Mouse (Mus musculus) myocyte (in vitro differentiated cells): ENCODE data around the gene Rbbp4. TPM values are rescaled to one million over a fixed set of nuclear protein-coding genes. Genes with fewer than 3 reads are reported as not detected.
A peak's percentile ranks its signal among the peaks of the same experiment; 100 is the strongest.

Source experiments
- H3K27me3 ChIP-seq: one replicate; pipeline ENCODE4 v1.6.1; 2011; ENCODE audit not compliant: control insufficient read depth, insufficient read depth, insufficient read length
- H3K36me3 ChIP-seq: one replicate; pipeline ENCODE4 v1.6.1; 2011; ENCODE audit not compliant: control insufficient read depth, insufficient read depth
- H3K4me2 ChIP-seq: one replicate; pipeline ENCODE4 v1.6.1; 2011; ENCODE audit warnings: low read depth, control low read depth
- H3K4me3 ChIP-seq: one replicate; pipeline ENCODE4 v1.5.1; 2011; ENCODE audit warnings: mild to moderate bottlenecking, control low read depth, moderate library complexity
- H3K79me2 ChIP-seq: one replicate; pipeline ENCODE4 v1.6.1; 2011; ENCODE audit not compliant: control insufficient read depth, insufficient read depth
- H3ac ChIP-seq: one replicate; pipeline ENCODE4 v1.6.1; 2011; ENCODE audit not compliant: control insufficient read depth, insufficient read length
- CEBPB ChIP-seq: IDR thresholded peaks from 2 replicates; pipeline ENCODE4 v1.6.1; 2011; ENCODE audit warnings: mild to moderate bottlenecking, moderate library complexity; ENCODE audit not compliant: poor library complexity, insufficient read depth, severe bottlenecking
- E2F4 ChIP-seq: IDR thresholded peaks from one replicate; pipeline ENCODE4 v1.6.1; 2011; ENCODE audit warnings: mild to moderate bottlenecking, control low read depth, moderate library complexity; ENCODE audit not compliant: insufficient read depth
- MAX ChIP-seq: IDR thresholded peaks from one replicate; pipeline ENCODE4 v1.6.1; 2011; ENCODE audit warnings: low read depth, mild to moderate bottlenecking, control low read depth
- MYOD1 ChIP-seq, 3 experiments: IDR thresholded peaks; one replicate each; pipeline ENCODE4 v1.6.1; 2011; ENCODE audit warnings: control low read depth in 2 of 3, low read depth in 2 of 3, mild to moderate bottlenecking in 2 of 3, moderate library complexity in 1 of 3; ENCODE audit not compliant: insufficient read length in 2 of 3, control insufficient read depth in 1 of 3
- MYOG ChIP-seq, 3 experiments: IDR thresholded peaks; one replicate each; pipeline ENCODE4 v1.6.1; 2011; ENCODE audit warnings: control low read depth in 2 of 3, low read depth in 2 of 3, mild to moderate bottlenecking in 2 of 3; ENCODE audit not compliant: insufficient read length in 2 of 3, control insufficient read depth in 1 of 3, insufficient read depth in 1 of 3
- POLR2A ChIP-seq: IDR thresholded peaks from one replicate; pipeline ENCODE4 v1.6.1; 2011; ENCODE audit warnings: low read depth, mild to moderate bottlenecking, control low read depth, moderate library complexity; ENCODE audit not compliant: insufficient read length
- POLR2AphosphoS2 ChIP-seq: IDR thresholded peaks from one replicate; pipeline ENCODE4 v1.6.1; 2011; ENCODE audit warnings: low read depth, control low read depth; ENCODE audit not compliant: insufficient read length
- REST ChIP-seq: IDR thresholded peaks from one replicate; pipeline ENCODE4 v1.6.1; 2011; ENCODE audit warnings: mild to moderate bottlenecking, control low read depth, moderate library complexity; ENCODE audit not compliant: insufficient read depth, insufficient read length
- SRF ChIP-seq: IDR thresholded peaks from one replicate; pipeline ENCODE4 v1.6.1; 2011; ENCODE audit warnings: low read depth; ENCODE audit not compliant: control insufficient read depth, insufficient read length
- TCF12 ChIP-seq: IDR thresholded peaks from one replicate; pipeline ENCODE4 v1.6.1; 2011; ENCODE audit warnings: mild to moderate bottlenecking, control low read depth; ENCODE audit not compliant: poor library complexity, insufficient read depth, severe bottlenecking
- TCF3 ChIP-seq: IDR thresholded peaks from one replicate; pipeline ENCODE4 v1.6.1; 2011; ENCODE audit warnings: low read depth, control low read depth; ENCODE audit not compliant: insufficient read length
- USF1 ChIP-seq: IDR thresholded peaks from one replicate; pipeline ENCODE4 v1.6.1; 2011; ENCODE audit warnings: low read depth, mild to moderate bottlenecking, control low read depth, moderate library complexity
- polyA plus RNA-seq: library from polyadenylated mRNA; unstranded; fragments of >200 nt; fragmentation: generic; extraction: Trizol; gene quantifications from one replicate; pipeline ENCODE4 v1.2.1, GENCODE M21; 2012; ENCODE audit warnings: missing spikeins

Rbbp4 gene
- polyA plus RNA-seq, 1 experiment, result 137 TPM

- Histone ChIP-seq H3K36me3 (peaks cover 9% of the 10 kb centered on the region), H3K79me2 (peaks cover 93% of the 10 kb centered on the region), H3K4me3 (no peak overlapping the region), H3K27me3 (no peaks in the 10 kb centered on the region), H3K4me2 (no peak overlapping the region), H3ac (no peak overlapping the region)
- TF ChIP-seq E2F4, result no peak
Measured at GRCm38 (mm10) chr4:129292831-129293230, 42.3 kb downstream of the Rbbp4 start.

GRCm38 (mm10) chr4:129289671-129290070 lies 45.5 kb downstream of the Rbbp4 start:
- TF ChIP-seq TCF12 (no peak), SRF (no peak)
- H3K4me2 ChIP-seq, result peak overlapping the region; percentile 14

GRCm38 (mm10) chr4:129288067-129288466 lies 47.1 kb downstream of the Rbbp4 start:
- TF ChIP-seq CEBPB, result no peak
- TF ChIP-seq TCF12, result peak; percentile 81
- TF ChIP-seq POLR2A, result peak; percentile 31
- no peak for TF ChIP-seq SRF
- peak; percentile 31 for TF ChIP-seq USF1
- TF ChIP-seq MYOG (IDR thresholded peaks at IDR 0.05; ENCODE audit: control insufficient read depth in 1 of 3, insufficient read depth in 1 of 3, insufficient read length in 2 of 3, low read depth in 2 of 3), result peak; percentile 86 to 98 (median 93)
- peak; percentile 75 for TF ChIP-seq TCF3
- no peak for TF ChIP-seq POLR2AphosphoS2
- no peak for TF ChIP-seq REST
- TF ChIP-seq MYOD1 (IDR thresholded peaks at IDR 0.05; ENCODE audit: control insufficient read depth in 1 of 3, insufficient read length in 2 of 3, low read depth in 2 of 3), result peak; percentile 83 to 95 (median 88)
- no peak for TF ChIP-seq MAX
- TF ChIP-seq E2F4, result no peak
- no peaks in the 10 kb centered on the region for H3K27me3 ChIP-seq

More at GRCm38 (mm10) chr4:129289671-129290070, 45.5 kb downstream of the Rbbp4 start:
- H3K36me3 ChIP-seq, result no peaks in the 10 kb centered on the region
- H3K27me3 ChIP-seq, result no peaks in the 10 kb centered on the region
- H3K79me2 ChIP-seq, result peaks cover 64% of the 10 kb centered on the region
- H3ac ChIP-seq, result no peak overlapping the region
- H3K4me3 ChIP-seq, result no peak overlapping the region

GRCm38 (mm10) chr4:129287472-129287981 lies 47.6 kb downstream of the Rbbp4 start, which contains the start of gene Sync:
TSS of gene Sync (plus strand) at chr4:129287617.
- peak within 1 kb of the TSS; percentile 98 for H3K4me2 ChIP-seq
- peak within 1 kb of the TSS; percentile 47 for H3ac ChIP-seq
- no peaks in the 10 kb centered on the region for H3K27me3 ChIP-seq
- H3K36me3 ChIP-seq, result no peaks in the 10 kb centered on the region
- peaks cover 44% of the 10 kb centered on the region for H3K79me2 ChIP-seq
- TF ChIP-seq POLR2AphosphoS2 (no peak), MYOG (IDR thresholded peaks at IDR 0.05; ENCODE audit: control insufficient read depth in 1 of 3, insufficient read depth in 1 of 3, insufficient read length in 2 of 3, low read depth in 2 of 3) (peak in 2 of 3 experiments; percentile 64 to 88), E2F4 (no peak), MYOD1 (IDR thresholded peaks at IDR 0.05; ENCODE audit: control insufficient read depth in 1 of 3, insufficient read length in 2 of 3, low read depth in 2 of 3) (peak in 2 of 3 experiments; percentile 60 to 86), TCF3 (peak; percentile 63), USF1 (no peak), TCF12 (peak; percentile 48), MAX (no peak), POLR2A (peak; percentile 76)
- H3K4me3 ChIP-seq, result peak within 1 kb of the TSS; percentile 48

More at GRCm38 (mm10) chr4:129288067-129288466, 47.1 kb downstream of the Rbbp4 start:
- Histone ChIP-seq H3K79me2 (peaks cover 50% of the 10 kb centered on the region), H3K36me3 (no peaks in the 10 kb centered on the region), H3K4me2 (peak overlapping the region; percentile 79), H3ac (peak overlapping the region; percentile 47), H3K4me3 (peak overlapping the region; percentile 48)

- Histone ChIP-seq H3K27me3 (no peaks in the 10 kb centered on the region), H3K79me2 (peaks cover 38% of the 10 kb centered on the region), H3ac (peak overlapping the region; percentile 47), H3K4me2 (peak overlapping the region; percentile 98), H3K36me3 (no peaks in the 10 kb centered on the region), H3K4me3 (peak overlapping the region; percentile 48)
- no peak for TF ChIP-seq USF1
- peak in 2 of 3 experiments; percentile 92 to 99 for TF ChIP-seq MYOD1 (IDR thresholded peaks at IDR 0.05; ENCODE audit: control insufficient read depth in 1 of 3, insufficient read length in 2 of 3, low read depth in 2 of 3)
- TF ChIP-seq E2F4, result no peak
- TF ChIP-seq MYOG (IDR thresholded peaks at IDR 0.05; ENCODE audit: control insufficient read depth in 1 of 3, insufficient read depth in 1 of 3, insufficient read length in 2 of 3, low read depth in 2 of 3), result peak; percentile 90 to 96 (median 95)
- no peak for TF ChIP-seq CEBPB
- TF ChIP-seq TCF12, result peak; percentile 83
- no peak for TF ChIP-seq SRF
- TF ChIP-seq POLR2A, result no peak
- no peak for TF ChIP-seq REST
- TF ChIP-seq MAX, result no peak
- TF ChIP-seq TCF3, result peak; percentile 85
- TF ChIP-seq POLR2AphosphoS2, result peak; percentile 25
Measured at GRCm38 (mm10) chr4:129286683-129287471, 48.3 kb downstream of the Rbbp4 start.
